ENCODE assay signal across 8 mouse cellular contexts in the genomic region with DNA sequence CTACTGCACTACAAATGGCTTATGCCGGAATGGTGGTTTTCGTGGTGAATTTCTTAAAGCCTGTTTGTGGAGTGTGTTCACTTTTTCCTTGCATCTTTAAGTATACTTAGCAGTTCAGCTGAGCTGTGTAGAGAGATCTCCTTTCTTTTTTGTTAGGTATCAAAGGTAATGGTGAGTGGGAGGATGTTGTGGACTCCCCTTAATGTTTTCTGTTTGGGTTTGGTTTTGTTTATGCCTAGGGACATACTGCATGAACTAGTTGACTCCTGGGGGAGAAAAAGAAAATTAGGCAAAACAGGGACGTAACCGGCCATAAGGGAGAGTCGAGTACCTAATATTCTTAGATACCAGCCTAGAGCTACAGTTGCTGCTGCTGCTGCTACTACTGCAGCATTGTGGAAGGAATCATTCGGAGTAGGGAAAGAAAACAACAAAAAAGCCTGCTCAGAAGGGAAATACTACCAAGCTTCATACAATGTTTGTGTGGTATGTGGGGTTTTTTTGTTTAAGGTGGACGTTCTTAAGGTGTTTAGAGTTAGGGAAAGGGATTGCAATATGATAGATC. TPM values are rescaled to one million over a fixed set of nuclear protein-coding genes. Genes with fewer than 3 reads are reported as not detected.
DNase-seq lines count a peak whose midpoint lies in the region; ATAC-seq lines count a peak whose summit lies in the region.

No protein-coding gene starts in this region.

- peaks cover 2% of the 10 kb centered on the region; the same call in 1 of the 2 replicates for H3K4me1 ChIP-seq in forebrain, embryonic 11.5 days (replicated peaks; ENCODE audit: control insufficient read depth, insufficient read depth, low read length)
- H3K4me1 ChIP-seq in liver, embryonic 11.5 days (replicated peaks; ENCODE audit: control insufficient read depth, insufficient read depth, low read length): peaks cover 5% of the 10 kb centered on the region; the same call in 1 of the 2 replicates
- H3K4me1 ChIP-seq in stomach, embryonic 15.5 days: peaks cover 16% of the 10 kb centered on the region

- peak; percentile 49 for DNase-seq in cerebellum, adult 9-10 months
- DNase-seq in forebrain, embryonic 11.5 days (ENCODE audit: low spot score): no peak
- no peak for DNase-seq in liver, embryonic 11.5 days (ENCODE audit: low spot score)
- DNase-seq in right cerebral cortex, adult 18-20 months: no peak
- no peak for DNase-seq in adrenal gland, postnatal 25 days

- H3K9ac ChIP-seq in forebrain, embryonic 11.5 days (ENCODE audit: low read length): peak overlapping the region; percentile 92
- H3K9ac ChIP-seq in liver, embryonic 11.5 days (ENCODE audit: low read depth, low read length): peak overlapping the region; percentile 92
- H3K9ac ChIP-seq in stomach, embryonic 15.5 days: peak overlapping the region; percentile 79

- H3K4me3 ChIP-seq in forebrain, embryonic 11.5 days (ENCODE audit: low read depth, low read length): peak overlapping the region; percentile 91
- H3K4me3 ChIP-seq in liver, embryonic 11.5 days (ENCODE audit: low read depth, low read length): peak overlapping the region; percentile 76
- H3K4me3 ChIP-seq in stomach, embryonic 15.5 days (replicated peaks): peak overlapping the region; percentile 78

- H3K9me3 ChIP-seq in forebrain, embryonic 11.5 days (ENCODE audit: control insufficient read depth, low read length): no peaks in the 10 kb centered on the region
- H3K9me3 ChIP-seq in liver, embryonic 11.5 days (ENCODE audit: control insufficient read depth, low read length): no peaks in the 10 kb centered on the region
- H3K9me3 ChIP-seq in stomach, embryonic 15.5 days: no peaks in the 10 kb centered on the region

- H3K27me3 ChIP-seq in forebrain, embryonic 11.5 days (ENCODE audit: control insufficient read depth, insufficient read depth, low read length): no peaks in the 10 kb centered on the region
- no peaks in the 10 kb centered on the region for H3K27me3 ChIP-seq in liver, embryonic 11.5 days (replicated peaks; ENCODE audit: control insufficient read depth, insufficient read depth, low read length)
- no peaks in the 10 kb centered on the region for H3K27me3 ChIP-seq in stomach, embryonic 15.5 days (replicated peaks)

- ATAC-seq in cerebellum, adult (ENCODE audit: insufficient number of reproducible peaks, low FRiP score, low TSS enrichment): no peak
- peak; percentile 4 for ATAC-seq in CD4-positive, CD25-positive, alpha-beta regulatory T cell, adult 4 months
- no peak for ATAC-seq in forebrain, embryonic 11.5 days (replicated peaks; ENCODE audit: low FRiP score)
- ATAC-seq in liver, embryonic 11.5 days (replicated peaks; ENCODE audit: low FRiP score): no peak
- ATAC-seq in stomach, embryonic 15.5 days (ENCODE audit: insufficient read depth, low FRiP score, low read depth): no peak

- no peak overlapping the region for H3K27ac ChIP-seq in forebrain, embryonic 11.5 days (ENCODE audit: low read depth, low read length)
- no peak overlapping the region for H3K27ac ChIP-seq in liver, embryonic 11.5 days (ENCODE audit: low read depth, low read length)
- H3K27ac ChIP-seq in stomach, embryonic 15.5 days: peak overlapping the region; percentile 99

- H3K36me3 ChIP-seq in forebrain, embryonic 11.5 days (ENCODE audit: control insufficient read depth, insufficient read depth, low read length): no peaks in the 10 kb centered on the region
- H3K36me3 ChIP-seq in liver, embryonic 11.5 days (ENCODE audit: control insufficient read depth, insufficient read depth, low read length): no peaks in the 10 kb centered on the region
- no peaks in the 10 kb centered on the region for H3K36me3 ChIP-seq in stomach, embryonic 15.5 days

- H3K4me2 ChIP-seq in forebrain, embryonic 11.5 days (ENCODE audit: low read depth, low read length, severe bottlenecking): peak overlapping the region; percentile 65
- H3K4me2 ChIP-seq in liver, embryonic 11.5 days: peak overlapping the region; percentile 78
- H3K4me2 ChIP-seq in stomach, embryonic 15.5 days: peak overlapping the region; percentile 75

- WGBS in forebrain, embryonic 11.5 days: 7% methylated on average over 7 of the region's 7 CpGs
- WGBS in liver, embryonic 11.5 days: 23% methylated on average over 7 of the region's 7 CpGs
- WGBS in stomach, embryonic 15.5 days: 8% methylated on average over 7 of the region's 7 CpGs

RNA-seq across cellular contexts. Expression of a gene that starts 1.5 kb away (rescaled TPM):
- polyA plus RNA-seq in CD4-positive, CD25-positive, alpha-beta regulatory T cell, adult 4 months (2017; shearing (Covaris generic)): 10 to 100 TPM; 28.3 to 40.6 TPM
- polyA plus RNA-seq in forebrain, embryonic 11.5 days (2014; fragmentation: Nextera tagmentation; extraction: Ambion mirVana): 16.8 and 20.5 TPM in 2 replicates
- polyA plus RNA-seq in liver, embryonic 11.5 days (2014; fragmentation: Nextera tagmentation; extraction: Ambion mirVana): 3.8 and 3.9 TPM in 2 replicates
- polyA plus RNA-seq in stomach, embryonic 15.5 days (2015; fragmentation: Nextera tagmentation; extraction: Ambion mirVana): 7.3 and 7.7 TPM in 2 replicates
- 25.2 and 29.4 TPM in 2 replicates for total RNA-seq in adrenal gland, postnatal 25 days (2021)
